Mouse (Mus musculus): ENCODE results near the gene Tex26.

DNA sequence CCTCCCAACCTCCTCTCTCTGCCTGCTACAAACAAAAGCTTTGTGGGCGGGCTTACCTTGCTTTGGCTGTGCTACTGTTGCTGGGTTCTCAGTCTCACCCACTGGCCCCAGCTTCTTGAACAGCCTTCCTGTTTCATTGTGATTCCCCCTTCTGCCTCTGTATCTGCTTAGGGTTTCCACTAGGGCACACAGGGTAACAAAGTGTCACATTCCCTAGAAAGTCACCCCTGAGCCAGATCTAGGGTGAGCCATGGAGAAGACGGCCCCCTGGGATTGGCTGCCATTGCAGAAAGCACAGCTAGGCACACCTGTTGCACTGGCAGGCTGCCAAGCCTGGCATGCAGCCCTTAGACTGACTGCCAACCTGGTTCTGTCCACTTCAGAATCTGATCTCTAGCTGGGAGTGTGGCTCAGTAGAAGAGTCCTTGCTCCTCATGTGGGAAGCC, 10.6 kb upstream of the Tex26 start:
- TF ChIP-seq ZNF384 (IDR thresholded peaks at IDR 0.05; ENCODE audit: low read depth, low read length) (no peak), CHD2 (IDR thresholded peaks at IDR 0.05; ENCODE audit: low read depth, low read length) (no peak), HCFC1 (IDR thresholded peaks at IDR 0.05; ENCODE audit: borderline replicate concordance, insufficient read depth, low read length) (no peak), ZC3H11A (IDR thresholded peaks at IDR 0.05; ENCODE audit: borderline replicate concordance, low read depth, low read length) (no peak), MAFK (IDR thresholded peaks at IDR 0.05; ENCODE audit: insufficient read depth, low read depth, low read length) (no peak)
